Mouse (Mus musculus): ENCODE measurements around the gene Phpt1. TPM values are rescaled to one million over a fixed set of nuclear protein-coding genes. Genes with fewer than 3 reads are reported as not detected.

Phpt1 gene
- polyA plus RNA-seq, 1 experiment from 2014 or later, result 116 TPM

- Histone ChIP-seq H3K4me1 (replicated peaks; ENCODE audit: control insufficient read depth, insufficient read depth, low read length) (no peaks in the 10 kb centered on the region), H3K9ac (ENCODE audit: low read depth, low read length) (no peak overlapping the region), H3K36me3 (ENCODE audit: control insufficient read depth, insufficient read depth, low read length) (peaks cover 24% of the 10 kb centered on the region), H3K9me3 (ENCODE audit: control insufficient read depth, low read length) (no peaks in the 10 kb centered on the region), H3K4me2 (no peak overlapping the region), H3K27ac (ENCODE audit: low read depth, low read length) (no peak overlapping the region), H3K4me3 (ENCODE audit: low read depth, low read length) (no peak overlapping the region), H3K27me3 (replicated peaks; ENCODE audit: control insufficient read depth, insufficient read depth, low read length) (no peaks in the 10 kb centered on the region)
- WGBS, result 81% methylated on average over 3 of the region's 3 CpGs
- ATAC-seq (replicated peaks; ENCODE audit: low FRiP score) (no peak), DNase-seq (ENCODE audit: low spot score) (no peak)
Observed at GRCm38 (mm10) chr2:25534178-25534865, 40.7 kb downstream of the Phpt1 start.

GRCm38 (mm10) chr2:25533707-25534106, 41.3 kb downstream of the Phpt1 start:
- Histone ChIP-seq H3K4me1 (replicated peaks; ENCODE audit: control insufficient read depth, insufficient read depth, low read length) (no peaks in the 10 kb centered on the region), H3K27ac (ENCODE audit: low read depth, low read length) (no peak overlapping the region), H3K9me3 (ENCODE audit: control insufficient read depth, low read length) (no peaks in the 10 kb centered on the region), H3K36me3 (ENCODE audit: control insufficient read depth, insufficient read depth, low read length) (peaks cover 30% of the 10 kb centered on the region), H3K9ac (ENCODE audit: low read depth, low read length) (no peak overlapping the region), H3K4me2 (no peak overlapping the region), H3K27me3 (replicated peaks; ENCODE audit: control insufficient read depth, insufficient read depth, low read length) (no peaks in the 10 kb centered on the region), H3K4me3 (ENCODE audit: low read depth, low read length) (no peak overlapping the region)
- whole genome bisulfite sequencing, result 90% methylated on average over 2 of the region's 2 CpGs
- ATAC-seq (replicated peaks; ENCODE audit: low FRiP score), result no peak
- DNase-seq (ENCODE audit: low spot score), result no peak

- Histone ChIP-seq H3K4me2 (no peak overlapping the region), H3K36me3 (ENCODE audit: control insufficient read depth, insufficient read depth, low read length) (peaks cover 67% of the 10 kb centered on the region), H3K9me3 (ENCODE audit: control insufficient read depth, low read length) (no peaks in the 10 kb centered on the region), H3K4me3 (ENCODE audit: low read depth, low read length) (no peak overlapping the region), H3K27me3 (replicated peaks; ENCODE audit: control insufficient read depth, insufficient read depth, low read length) (no peaks in the 10 kb centered on the region), H3K4me1 (replicated peaks; ENCODE audit: control insufficient read depth, insufficient read depth, low read length) (no peaks in the 10 kb centered on the region), H3K9ac (ENCODE audit: low read depth, low read length) (no peak overlapping the region), H3K27ac (ENCODE audit: low read depth, low read length) (no peak overlapping the region)
- DNase-seq (ENCODE audit: low spot score) (no peak), ATAC-seq (replicated peaks; ENCODE audit: low FRiP score) (no peak)
- WGBS, result 83% methylated on average over 9 of the region's 9 CpGs
Observed at GRCm38 (mm10) chr2:25526510-25527302, 48.3 kb downstream of the Phpt1 start.

Other genes with a start within 250 kb of the Phpt1 start
- gene Man1b1, start 242.9 kb downstream of the Phpt1 start, polyA plus RNA-seq (2014; fragmentation: Nextera tagmentation; extraction: Ambion mirVana), result 48.3 and 62.9 TPM in 2 replicates
- gene Dpp7, start 218.9 kb downstream of the Phpt1 start, polyA plus RNA-seq (2014; fragmentation: Nextera tagmentation; extraction: Ambion mirVana), result 17.4 and 18.3 TPM in 2 replicates
- gene Uap1l1, start 209.5 kb downstream of the Phpt1 start, polyA plus RNA-seq (2014; fragmentation: Nextera tagmentation; extraction: Ambion mirVana), result 15.6 and 17.8 TPM in 2 replicates
- 45.3 and 51.0 TPM in 2 replicates for gene Sapcd2, start 202.9 kb downstream of the Phpt1 start, polyA plus RNA-seq (2014; fragmentation: Nextera tagmentation; extraction: Ambion mirVana)
- 0.25 and 0.45 TPM in 2 replicates for gene Entpd2, start 179.3 kb downstream of the Phpt1 start, polyA plus RNA-seq (2014; fragmentation: Nextera tagmentation; extraction: Ambion mirVana)
- gene Npdc1, start 175.9 kb downstream of the Phpt1 start, polyA plus RNA-seq (2014; fragmentation: Nextera tagmentation; extraction: Ambion mirVana), result 7.0 and 8.1 TPM in 2 replicates
- 0.09 TPM in 1 of 2 replicates, not detected in the other for gene Fut7, start 152.0 kb downstream of the Phpt1 start, polyA plus RNA-seq (2014; fragmentation: Nextera tagmentation; extraction: Ambion mirVana)
- gene Abca2, start 146.5 kb downstream of the Phpt1 start, polyA plus RNA-seq (2014; fragmentation: Nextera tagmentation; extraction: Ambion mirVana), result 3.9 and 4.5 TPM in 2 replicates
- gene Clic3, start 118.4 kb downstream of the Phpt1 start, polyA plus RNA-seq (2014; fragmentation: Nextera tagmentation; extraction: Ambion mirVana), result 0.21 TPM in 1 of 2 replicates, not detected in the other
- gene Paxx, start 114.1 kb downstream of the Phpt1 start, polyA plus RNA-seq (2014; fragmentation: Nextera tagmentation; extraction: Ambion mirVana), result 9.2 and 14.3 TPM in 2 replicates
- gene Ptgds, start 105.2 kb downstream of the Phpt1 start, polyA plus RNA-seq (2014; fragmentation: Nextera tagmentation; extraction: Ambion mirVana), result not detected in 2 replicates
- not detected in 2 replicates for gene Lcn12, start 81.3 kb downstream of the Phpt1 start, polyA plus RNA-seq (2014; fragmentation: Nextera tagmentation; extraction: Ambion mirVana)
- gene Fbxw5, start 74.5 kb downstream of the Phpt1 start, polyA plus RNA-seq (2014; fragmentation: Nextera tagmentation; extraction: Ambion mirVana), result 63.3 and 63.6 TPM in 2 replicates
- 14.9 and 16.8 TPM in 2 replicates for gene C8g, start 73.5 kb downstream of the Phpt1 start, polyA plus RNA-seq (2014; fragmentation: Nextera tagmentation; extraction: Ambion mirVana)
- gene Traf2, start 28.3 kb downstream of the Phpt1 start, polyA plus RNA-seq (2014; fragmentation: Nextera tagmentation; extraction: Ambion mirVana), result 28.0 and 31.0 TPM in 2 replicates
- 367 and 380 TPM in 2 replicates for gene Edf1, start 17.4 kb downstream of the Phpt1 start, polyA plus RNA-seq (2014; fragmentation: Nextera tagmentation; extraction: Ambion mirVana)
- 1.3 and 1.8 TPM in 2 replicates for gene Mamdc4, start 379 bp downstream of the Phpt1 start, polyA plus RNA-seq (2014; fragmentation: Nextera tagmentation; extraction: Ambion mirVana)
- 0.21 TPM in 1 of 2 replicates, not detected in the other for gene Ajm1, start 6.5 kb upstream of the Phpt1 start, polyA plus RNA-seq (2014; fragmentation: Nextera tagmentation; extraction: Ambion mirVana)
- 59.3 and 67.7 TPM in 2 replicates for gene Rabl6, start 33.3 kb upstream of the Phpt1 start, polyA plus RNA-seq (2014; fragmentation: Nextera tagmentation; extraction: Ambion mirVana)
- gene Ccdc183, start 42.5 kb upstream of the Phpt1 start, polyA plus RNA-seq (2014; fragmentation: Nextera tagmentation; extraction: Ambion mirVana), result 0.08 and 0.12 TPM in 2 replicates
- gene Tmem141, start 46.8 kb upstream of the Phpt1 start, polyA plus RNA-seq (2014; fragmentation: Nextera tagmentation; extraction: Ambion mirVana), result 12.1 and 13.4 TPM in 2 replicates
- 31.1 and 33.4 TPM in 2 replicates for gene Fcna, start 52.8 kb upstream of the Phpt1 start, polyA plus RNA-seq (2014; fragmentation: Nextera tagmentation; extraction: Ambion mirVana)
- gene Lcn8, start 77.9 kb upstream of the Phpt1 start, polyA plus RNA-seq (2014; fragmentation: Nextera tagmentation; extraction: Ambion mirVana), result not detected in 2 replicates
- not detected in 2 replicates for gene Lcn5, start 82.7 kb upstream of the Phpt1 start, polyA plus RNA-seq (2014; fragmentation: Nextera tagmentation; extraction: Ambion mirVana)
- not detected in 2 replicates for gene Lcn6, start 101.6 kb upstream of the Phpt1 start, polyA plus RNA-seq (2014; fragmentation: Nextera tagmentation; extraction: Ambion mirVana)
- not detected in 2 replicates for gene Lcn10, start 107.5 kb upstream of the Phpt1 start, polyA plus RNA-seq (2014; fragmentation: Nextera tagmentation; extraction: Ambion mirVana)
- gene Obp2a, start 124.8 kb upstream of the Phpt1 start, polyA plus RNA-seq (2014; fragmentation: Nextera tagmentation; extraction: Ambion mirVana), result not detected in 2 replicates
- 35.6 and 37.8 TPM in 2 replicates for gene Bmyc, start 131.5 kb upstream of the Phpt1 start, polyA plus RNA-seq (2014; fragmentation: Nextera tagmentation; extraction: Ambion mirVana)
- gene Obp2b, start 161.8 kb upstream of the Phpt1 start, polyA plus RNA-seq (2014; fragmentation: Nextera tagmentation; extraction: Ambion mirVana), result not detected in 2 replicates
- not detected in 2 replicates for gene Lcn3, start 190.3 kb upstream of the Phpt1 start, polyA plus RNA-seq (2014; fragmentation: Nextera tagmentation; extraction: Ambion mirVana)
- gene Lcn11, start 201.8 kb upstream of the Phpt1 start, polyA plus RNA-seq (2014; fragmentation: Nextera tagmentation; extraction: Ambion mirVana), result not detected in 2 replicates
- gene Gm13539, start 207.0 kb upstream of the Phpt1 start, polyA plus RNA-seq (2014; fragmentation: Nextera tagmentation; extraction: Ambion mirVana), result not detected in 2 replicates
- gene Glt6d1, start 240.6 kb upstream of the Phpt1 start, polyA plus RNA-seq (2014; fragmentation: Nextera tagmentation; extraction: Ambion mirVana), result not detected in 2 replicates
- gene Lcn9, start 247.9 kb upstream of the Phpt1 start, polyA plus RNA-seq (2014; fragmentation: Nextera tagmentation; extraction: Ambion mirVana), result not detected in 2 replicates

Measured in liver, embryonic 11.5 days (tissue).